Mouse (Mus musculus) cerebellum, adult 9-10 months (tissue): ENCODE measurements around the gene Gm13306.
"Not testable (repeated sequence)": the region's sequence is repeated elsewhere in the genome, so short reads cannot be mapped to it uniquely, and the experiment has no call there.

Source experiments
- DNase-seq: peaks from one replicate; pipeline ENCODE4 v3.0.0; 2022

Gm13306 gene

DNA sequence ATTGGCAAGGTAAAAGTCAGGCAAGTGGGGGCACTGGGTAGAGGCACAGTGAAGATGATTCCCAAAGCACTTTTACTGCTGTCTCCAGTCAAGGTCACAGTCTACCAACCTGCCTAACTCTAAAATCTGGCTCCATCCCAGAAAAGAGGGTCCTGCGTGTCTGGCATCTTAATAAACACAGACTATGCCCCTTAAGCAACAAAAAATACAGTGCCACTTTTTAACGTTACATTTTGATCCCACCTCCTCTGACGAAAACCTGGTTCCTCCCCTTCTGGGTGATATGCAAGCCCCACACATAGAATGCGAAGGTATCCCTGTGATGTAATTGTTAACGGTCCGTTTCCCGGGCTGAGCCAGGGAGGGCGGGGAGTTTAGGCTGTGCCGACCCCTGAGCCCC lies at the start of gene Gm13306:
Gm13306 (plus strand) TSS at position 301 of the 400 bp plus-strand sequence.
- not testable (repeated sequence) for DNase-seq

DNA sequence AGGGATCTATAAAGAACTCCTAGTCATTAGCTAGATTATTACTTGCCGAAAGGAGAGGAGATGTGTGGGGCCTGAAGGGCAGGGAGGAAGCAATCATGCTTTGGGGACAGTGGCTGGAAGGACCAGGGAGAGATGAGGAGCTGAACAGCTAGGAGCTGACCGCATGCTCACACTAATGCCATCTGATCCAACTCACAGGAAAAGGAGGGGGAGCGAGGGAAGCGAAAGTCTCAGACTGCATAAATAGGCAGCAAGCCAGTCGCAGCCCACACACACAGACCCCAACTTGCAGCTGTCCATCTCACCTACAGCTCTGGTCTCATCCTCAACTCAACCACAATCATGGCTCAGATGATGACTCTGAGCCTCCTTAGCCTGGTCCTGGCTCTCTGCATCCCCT lies 38.7 kb upstream of the Gm13306 start, which contains the start of gene Gm13304:
Gm13304 (plus strand) TSS at position 301 of the 400 bp plus-strand sequence.
- not testable (repeated sequence) for DNase-seq

DNA sequence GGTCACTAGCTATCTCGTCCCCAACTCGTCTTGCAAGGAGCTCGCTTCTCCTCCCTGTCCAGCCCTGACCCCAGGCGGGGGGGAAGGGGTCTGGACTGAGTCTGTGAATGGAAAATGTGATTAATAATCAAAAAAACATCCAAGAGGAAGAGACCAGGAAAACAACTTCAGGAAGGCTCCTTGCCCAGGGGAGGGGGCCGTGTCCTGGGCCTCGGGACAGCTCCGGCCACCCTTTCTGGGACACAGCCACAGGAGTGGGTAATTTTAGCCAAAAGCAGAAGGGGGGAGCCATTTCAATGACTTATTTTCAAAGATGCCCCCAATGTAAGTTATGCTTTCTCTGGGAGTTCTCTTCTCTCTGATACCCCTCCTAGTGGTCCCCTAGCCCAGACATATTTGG lies 15.3 kb downstream of the Gm13306 start, which contains the start of gene Gm13305:
Gm13305 (minus strand) TSS at position 101 of the 400 bp plus-strand sequence.
- not testable (repeated sequence) for DNase-seq

- not testable (repeated sequence) for DNase-seq
Measured at GRCm38 (mm10) chr4:42178243-42178642, 25.0 kb downstream of the Gm13306 start.

- DNase-seq = not testable (repeated sequence)
Measured at GRCm38 (mm10) chr4:42183234-42184197, 30.3 kb downstream of the Gm13306 start.

DNA sequence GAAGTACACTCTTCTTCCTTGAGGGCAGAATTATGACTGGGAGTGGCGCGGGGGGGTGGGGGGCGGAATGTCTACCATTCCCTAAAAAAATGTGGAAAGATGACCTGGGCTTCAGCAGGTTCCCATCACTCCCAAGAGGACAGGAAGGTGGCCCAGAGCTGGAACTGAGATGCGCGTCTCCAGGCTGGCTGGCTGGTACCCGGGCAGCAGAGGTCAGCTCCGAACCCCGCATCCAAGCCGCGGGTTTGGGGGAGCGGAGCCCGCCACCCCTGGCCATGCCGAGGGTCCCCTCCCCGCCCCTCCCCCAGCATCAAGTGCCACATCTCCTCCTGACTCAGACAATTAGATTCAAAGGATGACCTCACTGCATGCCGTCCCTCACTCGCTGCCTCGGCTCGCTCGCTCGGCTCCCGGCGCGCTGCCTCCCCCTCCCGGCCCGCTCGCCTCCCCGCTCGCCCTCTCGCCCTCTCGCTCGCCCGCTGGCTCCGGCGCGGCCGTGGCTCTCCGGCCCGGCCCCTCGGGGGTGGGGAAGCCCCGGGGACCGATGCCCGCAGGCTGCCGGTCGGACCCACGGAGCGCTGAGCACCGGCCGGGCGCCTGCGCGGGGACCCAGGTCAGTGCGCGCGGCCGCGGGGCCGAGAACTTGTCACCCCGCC lies 31.2 kb downstream of the Gm13306 start:
- not testable (repeated sequence) for DNase-seq

GRCm38 (mm10) chr4:42184980-42185372 lies 31.7 kb downstream of the Gm13306 start:
- DNase-seq = not testable (repeated sequence)
